Mouse (Mus musculus) heart, postnatal 0 days (tissue): Measurements from ENCODE around the gene Ddx58. TPM values are rescaled to one million over a fixed set of nuclear protein-coding genes. Genes with fewer than 3 reads are reported as not detected.

Experiments used
- ATAC-seq: fragments of 200-750 bp; cut with Nextera tagmentation; 2 replicates; pipeline ENCODE4 v1.8.0; 2017; ENCODE audit warnings: low read depth, moderate number of reproducible peaks, moderate library complexity; ENCODE audit not compliant: insufficient read depth
- DNase-seq: peaks from one replicate; pipeline ENCODE4 v3.0.0-alpha.2; 2016; ENCODE audit warnings: low spot score
- H3K27ac ChIP-seq: fragments of 300-500 bp; sonication (generic); 2 replicates; pipeline ENCODE4 v1.5.1; 2014; ENCODE audit warnings: low read depth, mild to moderate bottlenecking
- H3K27me3 ChIP-seq: fragments of 300-500 bp; sonication (generic); 2 replicates; pipeline ENCODE4 v1.6.1; 2014; ENCODE audit warnings: low read length, mixed read lengths; ENCODE audit not compliant: control insufficient read depth, insufficient read depth
- H3K36me3 ChIP-seq: fragments of 300-500 bp; sonication (generic); replicated peaks from 2 replicates; pipeline ENCODE4 v1.6.1; 2014; ENCODE audit warnings: low read length, mixed read lengths; ENCODE audit not compliant: control insufficient read depth, insufficient read depth
- H3K4me1 ChIP-seq: fragments of 300-500 bp; sonication (generic); 2 replicates; pipeline ENCODE4 v1.6.1; 2014; ENCODE audit warnings: antibody characterized with exemption; ENCODE audit not compliant: control insufficient read depth, insufficient read depth
- H3K4me2 ChIP-seq: fragments of 300-500 bp; sonication (generic); 2 replicates; pipeline ENCODE4 v1.6.1; 2014; ENCODE audit warnings: low read depth, mild to moderate bottlenecking, low read length, moderate library complexity
- H3K4me3 ChIP-seq: fragments of 300-500 bp; sonication (generic); 2 replicates; pipeline ENCODE4 v1.5.1; 2014; ENCODE audit warnings: low read depth, low read length
- H3K9ac ChIP-seq: fragments of 300-500 bp; sonication (generic); replicated peaks from 2 replicates; pipeline ENCODE4 v1.6.1; 2014; ENCODE audit warnings: low read depth, low read length, mixed read lengths
- H3K9me3 ChIP-seq: fragments of 300-500 bp; sonication (generic); replicated peaks from 2 replicates; pipeline ENCODE4 v1.6.1; 2016; ENCODE audit warnings: low read length; ENCODE audit not compliant: control insufficient read depth
- CTCF ChIP-seq: IDR thresholded peaks from 2 replicates; pipeline ENCODE4 v1.5.1; 2016; ENCODE audit warnings: antibody characterized with exemption, control low read depth, low read depth
- EP300 ChIP-seq: IDR thresholded peaks from 2 replicates; pipeline ENCODE4 v1.6.1; 2016; ENCODE audit warnings: antibody characterized with exemption, low read depth
- WGBS: fragments of 180-500 bp; shearing (Covaris S2); extraction: QIAGEN DNeasy Blood & Tissue Kit; methylation state at CpG from one replicate; pipeline ENCODE4 v1.1.7; 2014; 5-methylcytosine and 5-hydroxymethylcytosine counted together
- polyA plus RNA-seq: library from polyadenylated mRNA; unstranded; fragments of >200 nt; fragmentation: Nextera tagmentation; extraction: Ambion mirVana; gene quantifications from 2 replicates; pipeline ENCODE4 v1.2.1, GENCODE M21; 2015
- total RNA-seq: library from RNA; depleted of rRNA; stranded (reverse); fragments of >200 nt; gene quantifications from 2 replicates; pipeline ENCODE4 v1.2.3, GENCODE M21; 2014; ENCODE audit warnings: low replicate concordance

The Ddx58 gene
- total and polyA plus RNA-seq, 2 experiments from 2014 or later = 6.7 to 17.5 TPM

DNA sequence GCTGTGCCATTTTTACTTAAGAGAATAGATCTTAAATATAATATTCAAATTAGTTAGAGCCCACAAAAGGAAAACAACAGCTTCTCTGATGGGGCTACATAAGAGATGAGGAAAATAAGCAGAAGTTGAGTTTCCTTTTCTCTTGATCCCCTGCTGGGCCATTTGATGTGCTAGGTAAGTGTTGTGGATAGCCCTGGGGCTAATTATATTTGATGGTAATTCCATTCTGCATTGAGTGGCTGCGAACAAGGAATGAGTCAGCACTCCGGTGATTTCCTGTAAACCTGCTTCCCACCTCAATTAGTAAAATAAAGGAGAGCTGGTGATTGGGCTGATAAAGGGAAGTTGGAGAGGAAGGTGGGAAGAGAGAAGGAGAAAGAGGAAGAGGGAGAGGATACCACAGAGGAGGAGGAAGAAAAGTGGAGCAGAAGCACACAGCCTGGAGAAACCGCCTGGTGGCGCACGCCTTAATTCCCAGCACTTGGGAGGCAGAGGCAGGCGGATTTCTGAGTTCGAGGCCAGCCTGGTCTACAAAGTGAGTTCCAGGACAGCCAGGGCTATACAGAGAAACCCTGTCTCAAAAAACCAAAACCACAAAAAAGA, 6.5 kb downstream of the Ddx58 start:
- peaks cover 9% of the 10 kb centered on the region; the same call in 1 of the 2 replicates for H3K36me3 ChIP-seq
- no peak overlapping the region for H3K9ac ChIP-seq
- H3K27ac ChIP-seq = no peak overlapping the region
- DNase-seq = no peak
- no peak for TF ChIP-seq CTCF
- no peak for TF ChIP-seq EP300
- no peaks in the 10 kb centered on the region for H3K9me3 ChIP-seq
- WGBS = 88% methylated on average over 7 of the region's 7 CpGs
- H3K4me3 ChIP-seq = no peak overlapping the region
- no peak overlapping the region for H3K4me2 ChIP-seq
- ATAC-seq = no peak
- H3K27me3 ChIP-seq = no peaks in the 10 kb centered on the region
- H3K4me1 ChIP-seq = no peaks in the 10 kb centered on the region

- Histone ChIP-seq H3K4me1 (no peaks in the 10 kb centered on the region), H3K27me3 (no peaks in the 10 kb centered on the region), H3K9ac (no peak overlapping the region), H3K27ac (no peak overlapping the region), H3K4me3 (no peak overlapping the region), H3K9me3 (no peaks in the 10 kb centered on the region), H3K4me2 (no peak overlapping the region), H3K36me3 (peaks cover 26% of the 10 kb centered on the region)
- TF ChIP-seq CTCF (no peak), EP300 (no peak)
- ATAC-seq (no peak), DNase-seq (no peak)
- 90% methylated on average over 6 of the region's 6 CpGs for WGBS
These were observed 9.9 kb downstream of the Ddx58 start for GRCm38 (mm10) chr4:40229723-40230122.

- TF ChIP-seq EP300 (no peak), CTCF (no peak)
- H3K4me1 ChIP-seq = no peaks in the 10 kb centered on the region
- H3K36me3 ChIP-seq = peaks cover 36% of the 10 kb centered on the region
- 80% methylated on average over 7 of the region's 7 CpGs for WGBS
- ATAC-seq (no peak), DNase-seq (no peak)
- H3K4me3 ChIP-seq = no peak overlapping the region
- no peaks in the 10 kb centered on the region for H3K27me3 ChIP-seq
- no peaks in the 10 kb centered on the region for H3K9me3 ChIP-seq
- H3K9ac ChIP-seq = no peak overlapping the region
- H3K27ac ChIP-seq = no peak overlapping the region
- no peak overlapping the region for H3K4me2 ChIP-seq
These were observed 11.7 kb downstream of the Ddx58 start for GRCm38 (mm10) chr4:40227886-40228285.

- Histone ChIP-seq H3K27ac (no peak overlapping the region), H3K4me3 (no peak overlapping the region), H3K36me3 (peaks cover 30% of the 10 kb centered on the region), H3K9ac (no peak overlapping the region), H3K9me3 (no peaks in the 10 kb centered on the region), H3K27me3 (no peaks in the 10 kb centered on the region), H3K4me2 (no peak overlapping the region), H3K4me1 (no peaks in the 10 kb centered on the region)
- ATAC-seq = no peak
- TF ChIP-seq EP300 (no peak), CTCF (no peak)
- WGBS = 78% methylated on average over 11 of the region's 11 CpGs
- DNase-seq = no peak
These were observed 12.5 kb downstream of the Ddx58 start for GRCm38 (mm10) chr4:40227131-40227530.

- Histone ChIP-seq H3K36me3 (peaks cover 37% of the 10 kb centered on the region), H3K27me3 (no peaks in the 10 kb centered on the region), H3K9me3 (no peaks in the 10 kb centered on the region), H3K4me3 (no peak overlapping the region), H3K27ac (no peak overlapping the region), H3K4me1 (no peaks in the 10 kb centered on the region), H3K9ac (no peak overlapping the region), H3K4me2 (no peak overlapping the region)
- 62% methylated on average over 5 of the region's 5 CpGs for WGBS
- no peak for TF ChIP-seq CTCF
- TF ChIP-seq EP300 = no peak
- ATAC-seq = no peak
- DNase-seq = no peak
These were observed 13.5 kb downstream of the Ddx58 start for GRCm38 (mm10) chr4:40226095-40226494.

- no peak for ATAC-seq
- H3K4me3 ChIP-seq = no peak overlapping the region
- H3K36me3 ChIP-seq = peaks cover 47% of the 10 kb centered on the region
- no peak overlapping the region for H3K27ac ChIP-seq
- no peak for DNase-seq
- H3K4me1 ChIP-seq = no peaks in the 10 kb centered on the region
- H3K9ac ChIP-seq = no peak overlapping the region
- no peak overlapping the region for H3K4me2 ChIP-seq
- 51% methylated on average over 21 of the region's 21 CpGs for WGBS
- no peaks in the 10 kb centered on the region for H3K9me3 ChIP-seq
- no peaks in the 10 kb centered on the region for H3K27me3 ChIP-seq
- TF ChIP-seq EP300 = no peak
- TF ChIP-seq CTCF = no peak
These were observed 17.6 kb downstream of the Ddx58 start for GRCm38 (mm10) chr4:40221876-40222585.
